8 mouse cellular contexts compared by ENCODE assay signal in the genomic region with DNA sequence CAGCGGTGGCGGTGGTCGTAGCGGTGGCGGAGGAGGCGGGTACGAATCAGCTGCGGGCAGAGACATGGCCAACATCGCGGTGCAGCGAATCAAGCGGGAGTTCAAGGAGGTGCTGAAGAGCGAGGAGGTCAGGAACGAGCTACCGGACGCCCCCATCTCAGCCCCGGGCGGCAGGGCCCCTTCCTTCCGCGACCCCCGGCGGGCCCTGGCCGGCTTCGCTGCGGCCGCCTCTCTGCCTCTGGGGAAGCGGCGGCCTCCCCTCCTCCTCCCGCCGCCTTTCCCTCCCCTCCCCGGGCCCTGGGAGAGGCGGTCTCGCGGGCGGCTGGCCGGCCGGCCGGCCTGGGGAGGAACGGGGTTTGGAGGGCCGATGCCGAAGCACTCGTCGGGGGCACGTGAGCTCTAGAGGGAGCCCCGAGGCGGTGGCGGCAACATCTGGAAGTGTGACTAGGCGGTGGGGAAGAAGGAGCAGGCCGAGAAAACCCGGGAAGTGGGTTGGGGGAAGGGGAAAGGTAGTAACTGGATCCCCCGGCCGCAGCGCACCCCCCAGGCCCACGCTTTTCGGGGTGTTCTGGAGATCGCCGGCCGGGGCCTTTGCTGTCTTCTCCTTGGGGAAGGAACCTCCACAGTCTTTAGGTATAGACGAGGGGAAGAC. TPM values are rescaled to one million over a fixed set of nuclear protein-coding genes. Genes with fewer than 3 reads are reported as not detected.
DNase-seq lines count a peak whose midpoint lies in the region; ATAC-seq and TF ChIP-seq lines count a peak whose summit lies in the region.

No protein-coding gene starts in this region.

- no peak for TF ChIP-seq POLR2A in CH12.LX (IDR thresholded peaks at IDR 0.05; ENCODE audit: low read depth, low read length)

- under 1% methylated on average over 48 of the region's 59 CpGs for WGBS in heart, embryonic 14.5 days

- H3K36me3 ChIP-seq in CH12.LX (replicated peaks in 1 of 2; ENCODE audit: control insufficient read depth in 1 of 2, insufficient read depth in 1 of 2, low read length in 1 of 2), result peaks cover 3 to 5% of the 10 kb centered on the region in 2 experiments
- no peaks in the 10 kb centered on the region for H3K36me3 ChIP-seq in heart, embryonic 14.5 days (ENCODE audit: control insufficient read depth, insufficient read depth, low read length)
- peaks cover 9% of the 10 kb centered on the region for H3K36me3 ChIP-seq in megakaryocyte, embryonic 14.5 days (replicated peaks; ENCODE audit: low read length)

- H3K4me1 ChIP-seq in CH12.LX (ENCODE audit: control insufficient read depth in 1 of 2, insufficient read depth in 2 of 2), result peaks cover 2 to 32% of the 10 kb centered on the region in 2 experiments; a peak in 3 of 4 replicates
- peaks cover 2 to 17% of the 10 kb centered on the region in 2 experiments for H3K4me1 ChIP-seq in heart, embryonic 14.5 days (ENCODE audit: control insufficient read depth in 2 of 2, insufficient read depth in 2 of 2, low read length in 2 of 2)
- H3K4me1 ChIP-seq in megakaryocyte, embryonic 14.5 days, result peaks cover 28% of the 10 kb centered on the region

- in situ Hi-C loops in CH12.LX (cut with MboI; ENCODE audit: low pct_ligation_motif_present, low pct_unique_long_range_greater_than_20kb, low sequenced_read_pairs), result no loop called here

- ATAC-seq in heart, embryonic 14.5 days (ENCODE audit: insufficient number of reproducible peaks, insufficient read depth, low FRiP score, low read depth), result peak; percentile 62

- H3K27ac ChIP-seq in CH12.LX (ENCODE audit: insufficient read depth, low read depth), result peak overlapping the region; percentile 96
- H3K27ac ChIP-seq in heart, embryonic 14.5 days (replicated peaks in 1 of 2; ENCODE audit: control insufficient read depth in 1 of 2, insufficient read depth in 1 of 2, low read depth in 2 of 2, low read length in 2 of 2), result peak overlapping the region; percentile 96 to 98

- no peaks in the 10 kb centered on the region for H3K27me3 ChIP-seq in CH12.LX (replicated peaks)
- no peaks in the 10 kb centered on the region for H3K27me3 ChIP-seq in heart, embryonic 14.5 days (ENCODE audit: control insufficient read depth, insufficient read depth, low read length)
- H3K27me3 ChIP-seq in megakaryocyte, embryonic 14.5 days (replicated peaks), result no peaks in the 10 kb centered on the region

- peak; percentile 48 for DNase-seq in cerebellum, adult 9-10 months
- DNase-seq in cerebellum, adult 9-11 months, result no peak
- DNase-seq in CH12.LX (ENCODE audit: extremely low read depth), result no peak
- DNase-seq in embryo, embryonic 10 days (ENCODE audit: low spot score), result peak; percentile 78
- peak; percentile 57 for DNase-seq in left cerebral cortex, postnatal 4 days
- DNase-seq in right cerebral cortex, postnatal 14 days, result peak; percentile 39

- peak overlapping the region; percentile 77 for H3K9ac ChIP-seq in CH12.LX (ENCODE audit: insufficient read depth, low read depth)
- H3K9ac ChIP-seq in heart, embryonic 14.5 days (ENCODE audit: low read length), result peak overlapping the region; percentile 90

- no peak for TF ChIP-seq CTCF in CH12.LX (conservative IDR thresholded peaks at IDR 0.05 in 1 of 2, IDR thresholded peaks at IDR 0.05 in 1 of 2; ENCODE audit: low read depth in 2 of 2, low read length in 2 of 2)

- peaks cover 45% of the 10 kb centered on the region for H3K79me2 ChIP-seq in CH12.LX (replicated peaks; ENCODE audit: control insufficient read depth, extremely low read depth, insufficient read depth, poor library complexity, severe bottlenecking)

- H3K4me3 ChIP-seq in CH12.LX (replicated peaks in 1 of 3; ENCODE audit: low read depth in 2 of 3, low read length in 2 of 3, poor library complexity in 1 of 3), result peak overlapping the region; percentile 87 to 95 (median 95)
- peak overlapping the region; percentile 81 to 83 for H3K4me3 ChIP-seq in heart, embryonic 14.5 days (ENCODE audit: control insufficient read depth in 1 of 2, insufficient read depth in 1 of 2, low read depth in 1 of 2, low read length in 2 of 2)
- peak overlapping the region; percentile 100 for H3K4me3 ChIP-seq in megakaryocyte, embryonic 14.5 days (replicated peaks)

- intact Hi-C loops in left cerebral cortex, postnatal 4 days (cut with DNase I), result loop anchor here (5.0 kb wide), 1 partner anchor 45 kb away; a partner anchor contains a TSS

- dilution Hi-C loops in CH12.LX (cut with MboI; ENCODE audit: extremely low pct_ligation_motif_present, extremely low pct_unique_long_range_greater_than_20kb, low sequenced_read_pairs), result no loop called here

- H3K4me2 ChIP-seq in CH12.LX (ENCODE audit: insufficient read depth, low read depth, poor library complexity, severe bottlenecking), result peak overlapping the region; percentile 89
- H3K4me2 ChIP-seq in heart, embryonic 14.5 days (ENCODE audit: low read length), result peak overlapping the region; percentile 79

- peaks cover 2% of the 10 kb centered on the region for H3K9me3 ChIP-seq in CH12.LX (replicated peaks; ENCODE audit: low read length)
- no peaks in the 10 kb centered on the region for H3K9me3 ChIP-seq in heart, embryonic 14.5 days (ENCODE audit: control insufficient read depth, low read length)
- H3K9me3 ChIP-seq in megakaryocyte, embryonic 14.5 days, result peaks cover 4% of the 10 kb centered on the region; the same call in 1 of the 2 replicates

- TF ChIP-seq RAD21 in CH12.LX (IDR thresholded peaks at IDR 0.05; ENCODE audit: low read depth, low read length), result no peak

- no peak for TF ChIP-seq EP300 in CH12.LX (IDR thresholded peaks at IDR 0.05; ENCODE audit: low read length)

TF ChIP-seq in CH12.LX, 34 proteins besides CTCF, POLR2A, EP300 and RAD21 (continues in another document):
- TF ChIP-seq JUND (conservative IDR thresholded peaks at IDR 0.05; ENCODE audit: low read depth, low read length), result no peak
- TF ChIP-seq TCF12 (IDR thresholded peaks at IDR 0.05; ENCODE audit: low read depth, low read length), result peak; percentile 25; the same call in 1 of the 2 replicates
- peak; percentile 88 for TF ChIP-seq BHLHE40 (IDR thresholded peaks at IDR 0.05; ENCODE audit: low read depth, low read length)
- TF ChIP-seq RCOR1 (conservative IDR thresholded peaks at IDR 0.05; ENCODE audit: low read depth, low read length), result no peak
- no peak for TF ChIP-seq E2F4 (IDR thresholded peaks at IDR 0.05; ENCODE audit: insufficient replicate concordance, low read depth, low read length)
- 0 out of 2 replicates have a peak, but pooled peaks have one; percentile 7 for TF ChIP-seq NELFE (IDR thresholded peaks at IDR 0.05; ENCODE audit: low read depth, low read length)
- no peak for TF ChIP-seq MAFK (IDR thresholded peaks at IDR 0.05; ENCODE audit: insufficient replicate concordance, low read length)
- TF ChIP-seq ETS1 (conservative IDR thresholded peaks at IDR 0.05; ENCODE audit: low read depth, low read length), result no peak
- 0 out of 2 replicates have a peak, but pooled peaks have one; percentile 9 for TF ChIP-seq KAT2A (IDR thresholded peaks at IDR 0.05; ENCODE audit: insufficient replicate concordance, low read length)
- no peak for TF ChIP-seq GABPA (IDR thresholded peaks at IDR 0.05; ENCODE audit: insufficient replicate concordance, low read depth, low read length)
- TF ChIP-seq CHD1 (IDR thresholded peaks at IDR 0.05; ENCODE audit: low read depth, low read length), result no peak; the same call in none of the 2 replicates
- TF ChIP-seq TBP (conservative IDR thresholded peaks at IDR 0.05; ENCODE audit: low read depth, low read length), result no peak
- TF ChIP-seq USF1 (IDR thresholded peaks at IDR 0.05; ENCODE audit: low read depth, low read length), result no peak
- TF ChIP-seq ZKSCAN1 (IDR thresholded peaks at IDR 0.05; ENCODE audit: borderline replicate concordance, low read depth, low read length), result no peak
- peak; percentile 84 for TF ChIP-seq MXI1 (IDR thresholded peaks at IDR 0.05; ENCODE audit: low read depth, low read length)
- TF ChIP-seq IRF4 (IDR thresholded peaks at IDR 0.05; ENCODE audit: low read depth, low read length), result no peak; the same call in 1 of the 2 replicates
- no peak for TF ChIP-seq ELF1 (IDR thresholded peaks at IDR 0.05; ENCODE audit: low read depth, low read length)
- peak; percentile 51; the same call in 1 of the 2 replicates for TF ChIP-seq CHD2 (IDR thresholded peaks at IDR 0.05; ENCODE audit: low read length)
- TF ChIP-seq ZNF384 (IDR thresholded peaks at IDR 0.05; ENCODE audit: low read depth, low read length), result no peak
- TF ChIP-seq NRF1 (IDR thresholded peaks at IDR 0.05; ENCODE audit: low read depth, low read length), result no peak
- TF ChIP-seq MYC (IDR thresholded peaks at IDR 0.05; ENCODE audit: low read depth, low read length), result no peak
- TF ChIP-seq SIN3A (IDR thresholded peaks at IDR 0.05; ENCODE audit: low read length), result peak; percentile 77; the same call in 1 of the 2 replicates
- no peak for TF ChIP-seq PAX5 (IDR thresholded peaks at IDR 0.05; ENCODE audit: low read length)
- TF ChIP-seq MAX (IDR thresholded peaks at IDR 0.05; ENCODE audit: low read length), result peak; percentile 79; the same call in 1 of the 2 replicates
- no peak for TF ChIP-seq ZC3H11A (IDR thresholded peaks at IDR 0.05; ENCODE audit: low read depth, low read length)

RNA-seq across cellular contexts. Expression of a gene that starts 0.5 kb away (rescaled TPM):
- 56.7 and 58.8 TPM in 2 replicates for total RNA-seq in CH12.LX (2012; rRNA removed)
- total RNA-seq in CH12.LX (2014; rRNA removed), result 51.4 and 54.9 TPM in 2 replicates
- 293 and 310 TPM in 2 replicates for polyA plus RNA-seq in CH12.LX (2012; ENCODE audit: insufficient read length, low read depth)
- polyA plus RNA-seq in heart, embryonic 14.5 days (2014; fragmentation: Nextera tagmentation; extraction: Ambion mirVana), result 101 and 107 TPM in 2 replicates
- 100 to 1,000 TPM; 149 to 162 TPM for total RNA-seq in left cerebral cortex, postnatal 4 days (2021)
- 16.2 and 135 TPM in 2 replicates for polyA plus RNA-seq in megakaryocyte, embryonic 14.5 days (2012; ENCODE audit: insufficient read depth, low replicate concordance)

RNA-seq across cellular contexts. Expression of a gene that starts 0.6 kb away (rescaled TPM):
- 9.7 and 11.4 TPM in 2 replicates for total RNA-seq in CH12.LX (2012; rRNA removed)
- total RNA-seq in CH12.LX (2014; rRNA removed), result 46.4 and 50.2 TPM in 2 replicates
- 19.3 and 19.7 TPM in 2 replicates for polyA plus RNA-seq in CH12.LX (2012; ENCODE audit: insufficient read length, low read depth)
- 133 and 144 TPM in 2 replicates for polyA plus RNA-seq in heart, embryonic 14.5 days (2014; fragmentation: Nextera tagmentation; extraction: Ambion mirVana)
- total RNA-seq in left cerebral cortex, postnatal 4 days (2021), result 100 to 1,000 TPM; 125 to 132 TPM
- 60.5 and 108 TPM in 2 replicates for polyA plus RNA-seq in megakaryocyte, embryonic 14.5 days (2012; ENCODE audit: insufficient read depth, low replicate concordance)

RNA-seq across cellular contexts. Expression of a gene that starts 44.9 kb away (rescaled TPM):
- total RNA-seq in CH12.LX (2012; rRNA removed) (not detected in 2 replicates), CH12.LX (2014; rRNA removed) (not detected in 2 replicates)
- polyA plus RNA-seq in CH12.LX (2012; ENCODE audit: insufficient read length, low read depth), result 1.5 and 2.1 TPM in 2 replicates
- polyA plus RNA-seq in heart, embryonic 14.5 days (2014; fragmentation: Nextera tagmentation; extraction: Ambion mirVana), result not detected in 2 replicates
- not detected for total RNA-seq in left cerebral cortex, postnatal 4 days (2021)
- 52.6 TPM in 1 of 2 replicates, not detected in the other for polyA plus RNA-seq in megakaryocyte, embryonic 14.5 days (2012; ENCODE audit: insufficient read depth, low replicate concordance)

Comparison
In these comparisons a context has a peak if more than half of its experiments do, and no peak if none do; other contexts are left out.
1. DNase-seq: peak in cerebellum, adult 9-10 months (single experiment), embryo, embryonic 10 days (single experiment), left cerebral cortex, postnatal 4 days (single experiment) and right cerebral cortex, postnatal 14 days (single experiment); none in cerebellum, adult 9-11 months (single experiment) and CH12.LX (single experiment).
2. Peak in every context shown above with its lines, with median percentiles within 50 percentile points of each other: H3K4me3 ChIP-seq.